Mouse (Mus musculus) G1E (cell line): Measurements from ENCODE around the gene Kifap3. TPM values are rescaled to one million over a fixed set of nuclear protein-coding genes. Genes with fewer than 3 reads are reported as not detected.
"Not testable (repeated sequence)": the region's sequence is repeated elsewhere in the genome, so short reads cannot be mapped to it uniquely, and the experiment has no call there.

Source experiments
- ATAC-seq: 2 replicates; pipeline ENCODE4 v1.8.0; 2016; ENCODE audit warnings: mild to moderate bottlenecking; ENCODE audit not compliant: insufficient number of reproducible peaks, poor library complexity, low FRiP score, severe bottlenecking; ENCODE audit errors: extremely low read depth
- DNase-seq: peaks from one replicate; pipeline ENCODE4 v3.0.0; 2012; ENCODE audit warnings: low spot score
- H3K27me3 ChIP-seq: 2 replicates; pipeline ENCODE4 v1.6.1; 2012; ENCODE audit warnings: mild to moderate bottlenecking, low read length, inconsistent platforms; ENCODE audit not compliant: insufficient read depth
- H3K36me3 ChIP-seq: replicated peaks from 2 replicates; pipeline ENCODE3; 2012; ENCODE audit warnings: mild to moderate bottlenecking, inconsistent platforms
- H3K4me1 ChIP-seq: 2 replicates; pipeline ENCODE4 v1.6.1; 2012; ENCODE audit warnings: low read depth, low read length, inconsistent platforms, mixed read lengths; ENCODE audit not compliant: insufficient read depth
- H3K4me3 ChIP-seq: 2 replicates; pipeline ENCODE4 v1.5.1; 2012; ENCODE audit warnings: low read depth, mild to moderate bottlenecking, inconsistent platforms, low read length, moderate library complexity, mixed read lengths
- H3K9me3 ChIP-seq: replicated peaks from 2 replicates; pipeline ENCODE4 v1.6.1; 2012; ENCODE audit warnings: inconsistent platforms
- CTCF ChIP-seq: IDR thresholded peaks from 2 replicates; pipeline ENCODE4 v1.5.1; 2012; ENCODE audit warnings: low read depth, low read length, inconsistent platforms, mixed read lengths
- GATA1 ChIP-seq: IDR thresholded peaks from 2 replicates; pipeline ENCODE4 v1.6.1; 2012; ENCODE audit warnings: borderline replicate concordance, low read length, inconsistent platforms, mixed read lengths
- GATA2 ChIP-seq: IDR thresholded peaks from 2 replicates; pipeline ENCODE4 v1.6.1; 2012; ENCODE audit warnings: low read depth, low read length, inconsistent platforms, borderline replicate concordance
- POLR2AphosphoS5 ChIP-seq: IDR thresholded peaks from 2 replicates; pipeline ENCODE4 v1.6.1; 2012; ENCODE audit warnings: low read depth, low read length, inconsistent platforms; ENCODE audit not compliant: insufficient replicate concordance
- TAL1 ChIP-seq: conservative IDR thresholded peaks from 2 replicates; pipeline ENCODE4 v1.6.1; 2012; ENCODE audit warnings: low read depth, low read length, inconsistent platforms, mixed read lengths
- polyA plus RNA-seq: library from polyadenylated mRNA; stranded (reverse); fragments of >175 nt; gene quantifications from 2 replicates; pipeline ENCODE4 v1.2.3, GENCODE M21; 2012
- total RNA-seq, 2 experiments: library from RNA; stranded (forward) in 1 of 2; stranded (reverse) in 1 of 2; fragments of 200-1000 nt in 1 of 2; fragments of >200 nt in 1 of 2; fragmentation: Nextera tagmentation in 1 of 2; gene quantifications; 2 replicates each; pipeline ENCODE4 v1.2.3; 2014 to 2017

Gene Kifap3
- total and polyA plus RNA-seq, 3 experiments, result 5.4 to 25.5 (median 20.3) TPM

GRCm38 (mm10) chr1:163821365-163821764 lies 42.0 kb downstream of the Kifap3 start:
- Histone ChIP-seq H3K27me3 (no peaks in the 10 kb centered on the region), H3K4me1 (no peaks in the 10 kb centered on the region), H3K4me3 (no peak overlapping the region), H3K36me3 (no peaks in the 10 kb centered on the region), H3K9me3 (no peaks in the 10 kb centered on the region)
- no peak for ATAC-seq
- no peak for DNase-seq
- no peak for TF ChIP-seq CTCF
- TF ChIP-seq GATA2, result no peak
- TF ChIP-seq POLR2AphosphoS5, result no peak
- TF ChIP-seq GATA1, result no peak
- no peak for TF ChIP-seq TAL1

DNA sequence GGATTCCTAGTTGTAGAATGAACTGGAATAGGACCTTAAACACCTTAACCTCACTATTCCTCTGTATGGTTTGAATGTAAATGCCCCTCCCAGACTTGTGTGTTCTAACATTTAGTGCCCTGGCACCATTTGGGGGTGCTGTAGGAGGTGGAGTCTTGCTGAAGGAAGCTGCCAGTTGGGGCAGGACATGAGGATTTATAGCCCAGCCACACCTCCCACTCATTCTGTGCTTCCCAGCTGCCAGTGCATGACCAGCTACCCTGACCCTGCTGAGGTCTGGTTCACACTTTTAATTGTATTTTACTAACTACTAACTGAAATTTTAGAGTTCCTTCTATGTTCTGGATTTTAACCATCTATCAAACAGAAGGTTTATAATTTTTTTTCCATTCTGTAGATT lies 50.1 kb downstream of the Kifap3 start:
- ATAC-seq (no peak), DNase-seq (no peak)
- H3K4me1 ChIP-seq, result peaks cover 3% of the 10 kb centered on the region
- no peaks in the 10 kb centered on the region for H3K27me3 ChIP-seq
- peaks cover 9% of the 10 kb centered on the region for H3K36me3 ChIP-seq
- TF ChIP-seq CTCF (no peak), GATA2 (no peak)
- H3K4me3 ChIP-seq, result no peak overlapping the region
- no peaks in the 10 kb centered on the region for H3K9me3 ChIP-seq

- Histone ChIP-seq H3K36me3 (peaks cover 7% of the 10 kb centered on the region), H3K9me3 (no peaks in the 10 kb centered on the region), H3K27me3 (no peaks in the 10 kb centered on the region), H3K4me1 (peaks cover 32% of the 10 kb centered on the region), H3K4me3 (no peak overlapping the region)
- ATAC-seq, result no peak
- DNase-seq, result no peak
- TF ChIP-seq CTCF (no peak), GATA2 (no peak), POLR2AphosphoS5 (no peak), TAL1 (no peak), GATA1 (no peak)
Measured at GRCm38 (mm10) chr1:163834066-163834465, 54.7 kb downstream of the Kifap3 start.

DNA sequence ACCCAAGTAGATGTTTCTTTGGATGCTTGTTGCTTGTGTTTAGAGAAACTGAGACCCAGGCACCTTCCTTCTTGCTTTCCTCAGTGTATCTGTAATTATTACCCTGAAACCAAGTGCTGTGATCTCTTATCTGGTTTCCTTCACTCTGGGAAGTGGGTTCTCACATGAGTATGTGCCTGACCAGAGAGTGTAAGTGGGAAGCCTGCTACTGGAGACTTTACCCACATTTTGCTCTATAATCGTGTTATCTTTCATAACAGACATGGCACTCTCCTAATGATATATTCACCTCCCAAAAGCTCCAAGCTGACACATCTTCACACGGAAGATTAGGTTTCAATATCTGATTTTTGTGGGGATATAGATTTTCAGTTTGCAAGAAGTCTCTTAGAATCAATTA lies 55.7 kb downstream of the Kifap3 start:
- H3K4me1 ChIP-seq, result peaks cover 35% of the 10 kb centered on the region
- DNase-seq (peak; percentile 13), ATAC-seq (peak; percentile 93)
- peak overlapping the region; percentile 24; the same call in 1 of the 2 replicates for H3K4me3 ChIP-seq
- TF ChIP-seq GATA1 (no peak), TAL1 (peak; percentile 85)
- H3K27me3 ChIP-seq, result no peaks in the 10 kb centered on the region
- H3K36me3 ChIP-seq, result peaks cover 9% of the 10 kb centered on the region
- no peaks in the 10 kb centered on the region for H3K9me3 ChIP-seq

DNA sequence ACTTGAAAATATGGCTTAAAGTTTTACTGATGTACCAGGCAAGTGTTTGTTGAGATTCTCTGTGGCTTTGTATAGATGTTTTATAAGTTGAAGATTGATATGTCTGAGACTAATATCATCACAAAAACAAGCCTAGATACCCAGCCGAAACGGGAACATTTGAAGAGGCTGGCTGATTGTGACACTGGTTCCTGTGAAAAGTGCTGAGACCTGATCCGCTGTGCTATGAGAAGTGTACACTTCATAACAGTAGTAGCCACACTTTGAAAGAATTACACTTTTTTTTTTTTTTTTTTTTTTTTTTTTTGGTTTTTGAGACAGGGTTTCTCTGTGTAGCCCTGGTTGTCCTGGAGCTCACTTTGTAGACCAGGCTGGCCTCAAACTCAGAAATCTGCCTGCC lies 59.1 kb downstream of the Kifap3 start:
- peaks cover 47% of the 10 kb centered on the region for H3K4me1 ChIP-seq
- not testable (repeated sequence) for H3K27me3 ChIP-seq, H3K9me3 ChIP-seq, H3K36me3 ChIP-seq, DNase-seq, ATAC-seq, H3K4me3 ChIP-seq

GRCm38 (mm10) chr1:163840555-163840954 lies 61.2 kb downstream of the Kifap3 start:
- ATAC-seq, result no peak
- no peaks in the 10 kb centered on the region for H3K27me3 ChIP-seq
- peaks cover 34% of the 10 kb centered on the region for H3K4me1 ChIP-seq
- H3K36me3 ChIP-seq, result peaks cover 9% of the 10 kb centered on the region
- H3K4me3 ChIP-seq, result no peak overlapping the region
- TF ChIP-seq GATA1 (no peak), TAL1 (no peak), GATA2 (no peak), POLR2AphosphoS5 (no peak), CTCF (no peak)
- DNase-seq, result no peak
- no peaks in the 10 kb centered on the region for H3K9me3 ChIP-seq

DNA sequence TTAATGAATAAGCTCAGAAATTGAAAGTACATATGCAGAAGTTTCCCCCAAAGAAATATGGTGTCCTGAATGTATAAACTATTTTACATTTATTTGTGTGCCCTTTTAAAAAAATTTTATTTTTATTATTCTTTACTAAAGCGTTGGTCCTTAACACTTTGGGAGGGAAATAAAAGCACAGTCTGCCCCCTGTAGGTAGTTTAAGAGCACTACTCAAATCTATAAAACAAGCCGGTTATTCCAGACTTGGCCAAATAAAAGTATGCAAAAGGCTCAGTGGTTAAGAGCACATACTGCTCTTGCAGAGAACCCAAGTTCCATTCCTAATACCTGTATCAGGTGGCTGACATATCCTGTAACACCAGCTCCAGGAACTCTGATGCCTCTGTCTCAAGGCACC lies 62.9 kb downstream of the Kifap3 start:
- no peak for DNase-seq

More for the DNA sequence above, 62.9 kb downstream of the Kifap3 start:
- Histone ChIP-seq H3K4me1 (peaks cover 22% of the 10 kb centered on the region), H3K4me3 (no peak overlapping the region), H3K36me3 (peaks cover 9% of the 10 kb centered on the region), H3K9me3 (no peaks in the 10 kb centered on the region), H3K27me3 (no peaks in the 10 kb centered on the region)
- no peak for TF ChIP-seq GATA2
- TF ChIP-seq POLR2AphosphoS5, result no peak
- no peak for TF ChIP-seq GATA1
- TF ChIP-seq CTCF, result no peak
- no peak for TF ChIP-seq TAL1
- peak; percentile 28 for ATAC-seq
